Mouse (Mus musculus) stomach, postnatal 0 days (tissue): ENCODE measurements around the gene Ubxn4. TPM values are rescaled to one million over a fixed set of nuclear protein-coding genes. Genes with fewer than 3 reads are reported as not detected.
"Not testable (repeated sequence)": the region's sequence is repeated elsewhere in the genome, so short reads cannot be mapped to it uniquely, and the experiment has no call there.

Source experiments
- ATAC-seq: fragments of 200-750 bp; cut with Nextera tagmentation; 2 replicates; pipeline ENCODE4 v1.8.0; 2017; ENCODE audit not compliant: low FRiP score, low TSS enrichment
- DNase-seq: peaks from one replicate; pipeline ENCODE4 v3.0.0-alpha.2; 2016; ENCODE audit warnings: low spot score
- H3K27ac ChIP-seq: fragments of 300-500 bp; sonication (generic); replicated peaks from 2 replicates; pipeline ENCODE4 v1.5.1; 2014; ENCODE audit warnings: mild to moderate bottlenecking, control low read depth
- H3K27me3 ChIP-seq: fragments of 300-500 bp; sonication (generic); 2 replicates; pipeline ENCODE4 v1.6.1; 2014; ENCODE audit warnings: low read length; ENCODE audit not compliant: control insufficient read depth, insufficient read depth
- H3K36me3 ChIP-seq: fragments of 300-500 bp; sonication (generic); 2 replicates; pipeline ENCODE4 v1.6.1; 2014; ENCODE audit warnings: low read length, mixed read lengths; ENCODE audit not compliant: control insufficient read depth, insufficient read depth
- H3K4me1 ChIP-seq: fragments of 300-500 bp; sonication (generic); replicated peaks from 2 replicates; pipeline ENCODE4 v1.6.1; 2014; ENCODE audit warnings: antibody characterized with exemption; ENCODE audit not compliant: control insufficient read depth, insufficient read depth
- H3K4me2 ChIP-seq: fragments of 300-500 bp; sonication (generic); replicated peaks from 2 replicates; pipeline ENCODE4 v1.6.1; 2014; ENCODE audit warnings: low read depth, mild to moderate bottlenecking, control low read depth, moderate library complexity
- H3K4me3 ChIP-seq: fragments of 300-500 bp; sonication (generic); 2 replicates; pipeline ENCODE4 v1.5.1; 2014; ENCODE audit warnings: low read depth, low read length, control low read depth
- H3K9ac ChIP-seq: fragments of 300-500 bp; sonication (generic); 2 replicates; pipeline ENCODE4 v1.6.1; 2014; ENCODE audit warnings: mild to moderate bottlenecking, low read length, control low read depth, mixed read lengths
- H3K9me3 ChIP-seq: fragments of 300-500 bp; sonication (generic); 2 replicates; pipeline ENCODE4 v1.6.1; 2016; ENCODE audit warnings: low read length; ENCODE audit not compliant: control insufficient read depth
- CTCF ChIP-seq: IDR thresholded peaks from 2 replicates; pipeline ENCODE4 v1.5.1; 2016; ENCODE audit warnings: antibody characterized with exemption, low read depth, mild to moderate bottlenecking, moderate library complexity
- EP300 ChIP-seq: optimal IDR thresholded peaks from 2 replicates; pipeline ENCODE3; 2016; ENCODE audit warnings: antibody characterized with exemption
- WGBS: fragments of 180-500 bp; shearing (Covaris S2); extraction: QIAGEN DNeasy Blood & Tissue Kit; methylation state at CpG from one replicate; pipeline ENCODE4 v1.1.7; 2014; 5-methylcytosine and 5-hydroxymethylcytosine counted together
- polyA plus RNA-seq: library from polyadenylated mRNA; unstranded; fragments of >200 nt; fragmentation: Nextera tagmentation; extraction: Ambion mirVana; gene quantifications from 2 replicates; pipeline ENCODE4 v1.2.1, GENCODE M21; 2015

The Ubxn4 gene
- polyA plus RNA-seq, 1 experiment from 2014 or later = 62.4 TPM

DNA sequence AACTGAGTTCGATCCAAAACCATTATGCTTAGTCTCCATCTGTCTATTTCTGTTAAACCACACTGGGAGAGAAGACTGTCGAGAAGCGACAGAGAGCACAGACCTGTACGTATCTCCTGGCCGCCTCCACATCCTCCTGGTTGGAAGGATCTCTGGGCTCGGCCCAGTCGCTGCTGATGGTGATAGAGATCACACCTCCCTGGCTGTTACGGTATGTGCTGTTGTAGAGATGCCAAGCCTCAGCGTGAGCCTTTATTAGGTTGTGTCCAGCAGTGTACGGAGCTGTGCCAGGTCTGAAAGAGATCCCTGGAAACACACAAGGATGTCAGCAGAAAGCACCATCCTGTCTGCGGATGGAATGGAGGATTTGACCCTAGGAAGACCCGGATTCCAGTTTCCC is 49.8 kb downstream of the Ubxn4 start:
- H3K4me1 ChIP-seq = no peaks in the 10 kb centered on the region
- no peak overlapping the region for H3K4me2 ChIP-seq
- no peak overlapping the region for H3K9ac ChIP-seq
- H3K27me3 ChIP-seq = no peaks in the 10 kb centered on the region
- H3K36me3 ChIP-seq = no peaks in the 10 kb centered on the region
- WGBS = 83% methylated on average over 12 of the region's 12 CpGs
- ATAC-seq (no peak), DNase-seq (no peak)
- TF ChIP-seq EP300 (no peak), CTCF (no peak)
- no peaks in the 10 kb centered on the region for H3K9me3 ChIP-seq
- no peak overlapping the region for H3K4me3 ChIP-seq
- no peak overlapping the region for H3K27ac ChIP-seq

DNA sequence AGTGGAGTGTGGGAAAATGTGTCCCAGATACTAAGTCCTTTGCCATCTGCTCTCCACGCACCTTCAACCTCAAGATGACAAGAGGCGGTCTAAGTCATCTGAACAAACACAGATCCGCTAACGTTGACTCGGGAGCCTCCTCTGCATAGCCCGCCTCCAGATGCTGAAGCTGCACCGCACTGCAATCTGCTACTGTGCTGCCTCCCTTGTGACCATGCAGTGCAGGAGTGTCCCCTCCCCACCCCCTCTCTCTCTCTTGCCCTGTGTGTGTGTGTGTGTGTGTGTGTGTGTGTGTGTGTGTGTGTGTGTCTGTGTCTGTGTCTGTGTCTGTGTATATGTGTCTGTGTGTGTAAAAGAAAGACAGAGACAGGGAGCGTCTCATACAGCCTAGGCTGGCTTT is 51.5 kb downstream of the Ubxn4 start:
- no peak overlapping the region for H3K4me2 ChIP-seq
- no peak for ATAC-seq

DNA sequence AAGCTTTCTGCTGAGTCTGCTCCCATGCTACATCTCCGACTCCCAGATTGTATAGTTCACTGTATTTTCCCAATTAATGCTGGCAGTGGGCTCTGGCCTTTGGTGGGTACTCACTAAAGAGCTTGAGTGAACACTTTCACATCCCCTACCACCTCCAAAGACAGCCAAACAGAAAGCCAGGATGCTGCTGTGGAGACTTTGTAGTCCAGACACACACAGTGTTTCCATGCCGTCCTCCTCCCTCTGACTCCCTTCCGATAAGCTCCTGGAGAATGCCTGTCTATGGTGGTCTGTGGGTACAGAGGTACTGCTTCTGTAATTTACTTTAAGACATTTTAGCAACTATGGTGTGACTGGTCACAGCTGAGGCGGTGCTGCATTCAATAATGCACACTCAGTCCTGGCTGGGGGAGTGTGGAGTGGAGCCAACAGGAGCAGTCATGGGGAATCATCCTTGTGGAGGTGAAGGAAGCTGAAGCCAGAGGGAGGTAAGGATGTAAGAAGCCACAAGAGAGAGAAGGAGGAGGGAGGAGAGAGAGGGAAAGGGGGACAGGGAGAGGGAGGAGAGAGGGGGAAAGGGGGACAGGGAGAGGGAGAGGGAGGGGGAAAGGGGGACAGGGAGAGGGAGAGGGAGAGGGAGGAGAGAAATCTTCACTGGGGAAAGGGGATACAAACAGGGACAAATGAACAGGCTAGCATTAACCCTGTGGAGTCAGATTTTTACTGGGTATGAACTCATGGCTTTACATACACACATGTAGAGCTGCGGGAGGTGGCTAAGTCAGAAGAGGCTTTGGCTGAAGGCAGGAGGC is 52.2 kb downstream of the Ubxn4 start:
- Histone ChIP-seq H3K27me3 (no peaks in the 10 kb centered on the region), H3K27ac (no peak overlapping the region), H3K4me1 (no peaks in the 10 kb centered on the region), H3K4me3 (no peak overlapping the region), H3K9ac (no peak overlapping the region), H3K36me3 (no peaks in the 10 kb centered on the region), H3K9me3 (no peaks in the 10 kb centered on the region), H3K4me2 (no peak overlapping the region)
- no peak for ATAC-seq
- no peak for DNase-seq
- 79% methylated on average over 5 of the region's 5 CpGs for WGBS
- no peak for TF ChIP-seq EP300
- no peak for TF ChIP-seq CTCF

More for the DNA sequence above, 51.5 kb downstream of the Ubxn4 start:
- WGBS = 63% methylated on average over 8 of the region's 8 CpGs
- no peak for DNase-seq
- Histone ChIP-seq H3K27me3 (no peaks in the 10 kb centered on the region), H3K4me3 (no peak overlapping the region), H3K36me3 (no peaks in the 10 kb centered on the region), H3K27ac (no peak overlapping the region), H3K9me3 (no peaks in the 10 kb centered on the region), H3K4me1 (no peaks in the 10 kb centered on the region), H3K9ac (no peak overlapping the region)
- no peak for TF ChIP-seq CTCF
- no peak for TF ChIP-seq EP300

DNA sequence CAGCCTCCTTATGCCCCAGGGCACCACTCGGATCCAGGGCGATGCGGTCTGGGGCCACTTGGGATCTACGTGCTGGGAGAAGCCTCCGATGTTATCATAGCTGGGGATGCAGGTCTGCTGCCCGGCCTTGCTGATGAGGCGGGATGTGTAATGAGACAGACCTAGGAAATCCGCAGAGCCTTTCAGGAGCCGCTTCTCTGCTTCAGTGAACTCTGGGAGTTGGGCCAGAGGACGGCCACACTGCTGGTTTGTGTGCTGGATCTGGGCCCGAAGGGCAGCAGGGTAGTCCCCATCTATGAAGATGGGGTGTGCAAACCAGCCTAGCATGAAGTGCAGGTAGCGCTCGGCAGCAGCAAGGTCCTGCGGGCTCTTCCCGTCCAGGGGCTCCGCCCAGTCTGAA is 60.1 kb downstream of the Ubxn4 start:
- 86% methylated on average over 16 of the region's 16 CpGs for WGBS
- no peaks in the 10 kb centered on the region for H3K36me3 ChIP-seq
- TF ChIP-seq CTCF = no peak
- TF ChIP-seq EP300 = no peak
- H3K9me3 ChIP-seq = no peaks in the 10 kb centered on the region
- no peaks in the 10 kb centered on the region for H3K4me1 ChIP-seq
- no peak for DNase-seq
- H3K27ac ChIP-seq = no peak overlapping the region
- ATAC-seq = no peak
- H3K4me3 ChIP-seq = no peak overlapping the region
- H3K4me2 ChIP-seq = no peak overlapping the region
- no peak overlapping the region for H3K9ac ChIP-seq
- no peaks in the 10 kb centered on the region for H3K27me3 ChIP-seq

DNA sequence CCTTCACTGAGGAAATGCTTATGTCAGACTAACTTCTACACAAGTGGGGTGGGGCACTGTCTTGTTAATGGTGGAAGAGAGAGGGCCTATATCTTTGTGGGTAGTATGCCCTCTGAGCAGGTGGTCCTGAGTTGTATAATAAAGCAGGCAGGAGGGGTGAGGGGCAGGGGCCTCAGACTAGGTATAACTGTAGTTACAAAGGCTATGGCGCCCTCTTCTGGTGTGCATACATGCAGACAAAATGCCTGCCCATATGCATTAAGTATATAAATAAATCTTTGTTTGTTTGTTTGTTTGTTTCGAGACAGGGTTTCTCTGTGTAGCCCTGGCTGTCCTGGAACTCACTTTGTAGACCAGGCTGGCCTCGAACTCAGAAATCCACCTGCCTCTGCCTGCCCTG is 65.3 kb downstream of the Ubxn4 start:
- Histone ChIP-seq H3K9ac (no peak overlapping the region), H3K9me3 (no peaks in the 10 kb centered on the region), H3K36me3 (no peaks in the 10 kb centered on the region), H3K27me3 (no peaks in the 10 kb centered on the region), H3K27ac (no peak overlapping the region), H3K4me3 (no peak overlapping the region), H3K4me1 (no peaks in the 10 kb centered on the region), H3K4me2 (no peak overlapping the region)
- 86% methylated on average over 3 of the region's 3 CpGs for WGBS
- no peak for ATAC-seq
- DNase-seq = no peak
- no peak for TF ChIP-seq EP300
- no peak; the same call in 1 of the 2 replicates for TF ChIP-seq CTCF

DNA sequence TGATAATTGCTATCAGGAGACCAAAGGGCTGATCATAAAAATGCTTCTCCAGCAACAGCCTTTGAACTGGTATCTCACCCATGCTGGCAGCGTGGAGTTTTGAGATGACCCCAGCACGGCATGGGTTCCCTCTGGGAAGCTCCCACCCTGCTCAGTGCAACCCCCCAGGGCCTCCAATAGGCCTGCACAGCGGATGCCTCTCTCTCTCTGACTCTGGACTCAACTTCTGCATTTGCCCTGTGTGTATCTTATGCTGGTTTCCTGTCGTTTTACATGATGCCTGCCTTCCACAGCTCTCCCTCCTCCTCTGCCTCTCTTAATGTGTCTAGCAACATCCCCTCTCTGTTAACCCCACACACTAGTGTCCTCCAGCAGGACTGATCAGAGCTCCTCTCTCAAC is 70.9 kb downstream of the Ubxn4 start:
- WGBS = 62% methylated on average over 4 of the region's 4 CpGs
- Histone ChIP-seq H3K9me3 (no peaks in the 10 kb centered on the region), H3K27ac (no peak overlapping the region), H3K9ac (no peak overlapping the region), H3K4me2 (no peak overlapping the region), H3K27me3 (no peaks in the 10 kb centered on the region), H3K36me3 (no peaks in the 10 kb centered on the region), H3K4me3 (no peak overlapping the region), H3K4me1 (no peaks in the 10 kb centered on the region)
- DNase-seq (no peak), ATAC-seq (no peak)
- TF ChIP-seq CTCF (no peak), EP300 (no peak)

DNA sequence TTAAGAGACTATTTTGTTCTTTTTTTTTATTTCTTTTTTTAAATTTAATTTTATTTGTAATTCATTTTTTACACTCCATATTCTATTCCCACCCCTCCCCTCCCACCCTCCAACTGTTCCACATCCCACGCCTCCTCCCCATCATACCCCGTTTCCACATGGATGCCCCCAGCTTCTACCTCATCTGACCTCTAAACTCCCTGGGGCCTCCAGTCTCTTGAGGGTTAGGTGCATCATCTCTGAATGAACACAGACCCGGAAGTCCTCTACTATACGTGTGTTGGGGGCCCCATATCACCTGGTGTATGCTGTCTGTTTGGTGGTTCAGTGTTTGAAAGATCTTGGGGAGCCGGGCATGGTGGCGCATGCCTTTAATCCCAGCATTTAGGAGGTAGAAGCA is 75.5 kb downstream of the Ubxn4 start:
- 86% methylated on average over 6 of the region's 6 CpGs for WGBS
- not testable (repeated sequence) for H3K4me1 ChIP-seq, H3K9ac ChIP-seq, H3K9me3 ChIP-seq, H3K27me3 ChIP-seq, DNase-seq, H3K4me3 ChIP-seq, H3K27ac ChIP-seq, ATAC-seq, H3K36me3 ChIP-seq, H3K4me2 ChIP-seq
